Mouse (Mus musculus) thymus, adult 2 months (tissue): ENCODE results near the gene Gbp2. TPM values are rescaled to one million over a fixed set of nuclear protein-coding genes. Genes with fewer than 3 reads are reported as not detected.

ENCODE experiments used
- DNase-seq: peaks from one replicate; pipeline ENCODE4 v3.0.0; 2021
- H3K27ac ChIP-seq: fragments of 200-500 bp; 2 replicates; pipeline ENCODE4 v1.5.1; 2012; ENCODE audit warnings: low read length, control low read depth; ENCODE audit not compliant: control insufficient read depth, insufficient read depth
- H3K27me3 ChIP-seq: fragments of 200-500 bp; 2 replicates; pipeline ENCODE4 v1.6.1; 2012; ENCODE audit warnings: mild to moderate bottlenecking, low read length, moderate library complexity, mixed read lengths; ENCODE audit not compliant: control insufficient read depth, insufficient read depth
- H3K36me3 ChIP-seq: fragments of 200-500 bp; 2 replicates; pipeline ENCODE4 v1.6.1; 2012; ENCODE audit warnings: mild to moderate bottlenecking, low read length, moderate library complexity; ENCODE audit not compliant: control insufficient read depth, insufficient read depth
- H3K4me1 ChIP-seq: fragments of 200-500 bp; replicated peaks from 2 replicates; pipeline ENCODE4 v1.6.1; 2012; ENCODE audit warnings: low read length; ENCODE audit not compliant: control insufficient read depth, insufficient read depth
- H3K4me3 ChIP-seq: fragments of 200-500 bp; 2 replicates; pipeline ENCODE4 v1.5.1; 2012; ENCODE audit warnings: mild to moderate bottlenecking, low read length, control low read depth, moderate library complexity; ENCODE audit not compliant: control insufficient read depth, insufficient read depth
- CTCF ChIP-seq: fragments of 200-500 bp; IDR thresholded peaks from 2 replicates; pipeline ENCODE4 v1.5.1; 2012; ENCODE audit warnings: mild to moderate bottlenecking, control low read depth, low read length, moderate library complexity, borderline replicate concordance; ENCODE audit not compliant: control insufficient read depth, poor library complexity, insufficient read depth; ENCODE audit errors: extremely low read depth
- POLR2A ChIP-seq: fragments of 200-500 bp; IDR thresholded peaks from 2 replicates; pipeline ENCODE4 v1.6.1; 2012; ENCODE audit warnings: mild to moderate bottlenecking, low read length, control low read depth, moderate library complexity; ENCODE audit not compliant: control insufficient read depth, poor library complexity, insufficient read depth; ENCODE audit errors: extremely low read depth
- WGBS: fragments of 180-500 bp; shearing (Covaris S2); methylation state at CpG from one replicate; pipeline ENCODE4 v1.1.7; 2018; 5-methylcytosine and 5-hydroxymethylcytosine counted together
- polyA plus RNA-seq: library from polyadenylated mRNA; depleted of rRNA; stranded (reverse); fragments of >200 nt; gene quantifications from 2 replicates; pipeline ENCODE4 v1.2.3, GENCODE M21; 2012; rRNA removed

The Gbp2 gene
- polyA plus RNA-seq, 1 experiment: 22.2 TPM

GRCm38 (mm10) chr3:142674607-142675006 lies 54.2 kb downstream of the Gbp2 start:
- H3K36me3 ChIP-seq: no peaks in the 10 kb centered on the region
- no peak overlapping the region for H3K4me3 ChIP-seq
- no peaks in the 10 kb centered on the region for H3K27me3 ChIP-seq
- H3K27ac ChIP-seq: no peak overlapping the region
- TF ChIP-seq POLR2A (no peak), CTCF (no peak)
- H3K4me1 ChIP-seq: no peaks in the 10 kb centered on the region
- DNase-seq: no peak
- WGBS: 87% methylated on average over 1 of the region's 1 CpGs

Other genes with a start within 250 kb of the Gbp2 start
- gene Pdlim5, start 224.9 kb upstream of the Gbp2 start, polyA plus RNA-seq: 48.7 and 56.5 TPM in 2 replicates
- gene Gbp5, start 126.6 kb upstream of the Gbp2 start, polyA plus RNA-seq: 3.7 and 4.2 TPM in 2 replicates
- 5.1 and 6.6 TPM in 2 replicates for gene Gbp7, start 90.3 kb upstream of the Gbp2 start, polyA plus RNA-seq
- gene Gbp3, start 60.6 kb upstream of the Gbp2 start, polyA plus RNA-seq: 16.9 and 28.7 TPM in 2 replicates
- 0.10 and 0.12 TPM in 2 replicates for gene Gbp2b, start 25.8 kb upstream of the Gbp2 start, polyA plus RNA-seq
- 3.1 and 3.4 TPM in 2 replicates for gene Kyat3, start 80.4 kb downstream of the Gbp2 start, polyA plus RNA-seq
- 35.8 and 40.2 TPM in 2 replicates for gene Gtf2b, start 144.4 kb downstream of the Gbp2 start, polyA plus RNA-seq